Mouse (Mus musculus): ENCODE measurements at regions not wholly inside any gene's neighbourhood (a gene's known extent, or its start where the extent isn't known, plus 50 kb on each side); places are given as distances from the start of the nearest gene placed in this dataset.
"Not testable (repeated sequence)": the region's sequence is repeated elsewhere in the genome, so short reads cannot be mapped to it uniquely, and the experiment has no call there.

- not testable (repeated sequence) for TF ChIP-seq CTCF (IDR thresholded peaks at IDR 0.05; ENCODE audit: low read depth, low read length); GATA1 (IDR thresholded peaks at IDR 0.05; ENCODE audit: borderline replicate concordance, low read length); TAL1 (conservative IDR thresholded peaks at IDR 0.05; ENCODE audit: low read depth, low read length)
Observed at GRCm38 (mm10) chr17:94826415-94826814, 76.6 kb upstream of the Mettl4 start.

Measured in G1E (cell line).